Mouse (Mus musculus) cerebellum, adult 2 months (tissue): ENCODE measurements at regions not wholly inside any gene's neighbourhood (a gene's known extent, or its start where the extent isn't known, plus 50 kb on each side); places are given as distances from the start of the nearest gene placed in this dataset.

Source experiments
- DNase-seq, 2 experiments: peaks; one replicate each; pipeline ENCODE4 v3.0.0; 2021
- H3K27ac ChIP-seq: fragments of 200-500 bp; 2 replicates; pipeline ENCODE4 v1.5.1; 2012; ENCODE audit warnings: low read length, control low read depth, inconsistent platforms; ENCODE audit not compliant: insufficient read depth
- H3K27me3 ChIP-seq: fragments of 200-500 bp; 2 replicates; pipeline ENCODE4 v1.6.1; 2012; ENCODE audit warnings: inconsistent platforms, mild to moderate bottlenecking, low read length, moderate library complexity; ENCODE audit not compliant: control insufficient read depth, insufficient read depth
- H3K4me1 ChIP-seq: fragments of 200-500 bp; 2 replicates; pipeline ENCODE4 v1.6.1; 2011; ENCODE audit warnings: low read length; ENCODE audit not compliant: control insufficient read depth, insufficient read depth
- H3K4me3 ChIP-seq: fragments of 200-500 bp; replicated peaks from 2 replicates; pipeline ENCODE3; 2011; ENCODE audit warnings: mild to moderate bottlenecking, low read depth, low read length, control low read depth; ENCODE audit not compliant: insufficient read depth
- CTCF ChIP-seq: fragments of 200-500 bp; IDR thresholded peaks from 2 replicates; pipeline ENCODE4 v1.5.1; 2011; ENCODE audit warnings: low read depth, mild to moderate bottlenecking, control low read depth, low read length, moderate library complexity, borderline replicate concordance; ENCODE audit not compliant: insufficient read depth
- POLR2A ChIP-seq: fragments of 200-500 bp; IDR thresholded peaks from 2 replicates; pipeline ENCODE4 v1.6.1; 2011; ENCODE audit warnings: low read length, control low read depth, borderline replicate concordance; ENCODE audit not compliant: insufficient read depth
- WGBS: fragments of 180-500 bp; shearing (Covaris S2); methylation state at CpG from one replicate; pipeline ENCODE4 v1.1.7; 2018; 5-methylcytosine and 5-hydroxymethylcytosine counted together

- no peaks in the 10 kb centered on the region for H3K27me3 ChIP-seq
- DNase-seq = no peak
- H3K4me1 ChIP-seq = no peaks in the 10 kb centered on the region
- TF ChIP-seq POLR2A (no peak), CTCF (no peak)
- no peak overlapping the region for H3K27ac ChIP-seq
- H3K4me3 ChIP-seq = no peak overlapping the region
- WGBS = 100% methylated on average over 2 of the region's 2 CpGs
Measured at GRCm38 (mm10) chr4:152880368-152880767, 402.7 kb upstream of the Kcnab2 start.

- H3K4me3 ChIP-seq = no peak overlapping the region
- TF ChIP-seq CTCF (no peak), POLR2A (no peak)
- H3K27ac ChIP-seq = no peak overlapping the region
- H3K27me3 ChIP-seq = no peaks in the 10 kb centered on the region
- 30% methylated on average over 14 of the region's 14 CpGs for WGBS
- peak in 1 of 2 experiments; percentile 11 for DNase-seq
- H3K4me1 ChIP-seq = no peaks in the 10 kb centered on the region
Measured at GRCm38 (mm10) chr4:152878941-152879340, 401.3 kb upstream of the Kcnab2 start.

- WGBS = 58% methylated on average over 3 of the region's 3 CpGs
- TF ChIP-seq CTCF (no peak), POLR2A (no peak)
Measured at GRCm38 (mm10) chr4:152878401-152878800, 400.7 kb upstream of the Kcnab2 start.

DNA sequence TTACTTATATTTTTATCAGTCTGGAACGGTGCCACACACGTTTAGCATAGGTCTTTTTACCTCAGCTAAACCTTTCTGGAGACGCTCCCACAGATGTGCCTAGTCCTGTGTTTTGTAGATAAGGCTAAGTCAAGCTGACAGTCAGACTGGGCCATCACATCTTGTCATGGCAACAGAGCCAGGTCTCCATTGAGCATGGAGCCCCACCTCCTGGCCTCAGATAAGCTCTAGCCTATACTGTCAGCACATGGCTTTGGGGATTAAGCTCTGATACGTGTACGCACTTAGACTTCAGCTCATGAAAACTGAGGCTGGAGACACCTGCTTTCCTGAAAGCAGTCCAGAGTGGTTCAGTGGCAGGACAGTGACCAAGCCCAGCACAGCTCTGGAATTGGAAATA, 392.4 kb upstream of the Kcnab2 start:
- Histone ChIP-seq H3K4me3 (no peak overlapping the region), H3K27ac (no peak overlapping the region), H3K27me3 (no peaks in the 10 kb centered on the region), H3K4me1 (no peaks in the 10 kb centered on the region)
- TF ChIP-seq CTCF (no peak), POLR2A (no peak)
- DNase-seq = no peak
- 79% methylated on average over 5 of the region's 5 CpGs for WGBS

More at GRCm38 (mm10) chr4:152878401-152878800, 400.7 kb upstream of the Kcnab2 start:
- H3K4me1 ChIP-seq = no peaks in the 10 kb centered on the region
- H3K27ac ChIP-seq = no peak overlapping the region
- DNase-seq = no peak
- no peaks in the 10 kb centered on the region for H3K27me3 ChIP-seq
- no peak overlapping the region for H3K4me3 ChIP-seq

GRCm38 (mm10) chr4:152865894-152866293, 388.2 kb upstream of the Kcnab2 start:
- Histone ChIP-seq H3K4me3 (no peak overlapping the region), H3K4me1 (0 out of 2 replicates have a peak, but pooled peaks cover 3% of the 10 kb centered on the region), H3K27me3 (no peaks in the 10 kb centered on the region), H3K27ac (no peak overlapping the region)
- no peak for DNase-seq
- TF ChIP-seq CTCF (no peak), POLR2A (no peak)
- 76% methylated on average over 8 of the region's 8 CpGs for WGBS

- TF ChIP-seq CTCF = no peak
- TF ChIP-seq POLR2A = no peak
- no peak overlapping the region for H3K27ac ChIP-seq
- no peak for DNase-seq
- H3K4me1 ChIP-seq = 0 out of 2 replicates have a peak, but pooled peaks cover 3% of the 10 kb centered on the region
- H3K27me3 ChIP-seq = no peaks in the 10 kb centered on the region
- no peak overlapping the region for H3K4me3 ChIP-seq
- WGBS = 18% methylated on average over 11 of the region's 11 CpGs
Measured at GRCm38 (mm10) chr4:152862818-152863614, 385.3 kb upstream of the Kcnab2 start.

- TF ChIP-seq POLR2A (no peak), CTCF (no peak)
- no peak overlapping the region for H3K27ac ChIP-seq
- WGBS = 78% methylated on average over 9 of the region's 9 CpGs
- 0 out of 2 replicates have a peak, but pooled peaks cover 3% of the 10 kb centered on the region for H3K4me1 ChIP-seq
- H3K4me3 ChIP-seq = no peak overlapping the region
- H3K27me3 ChIP-seq = no peaks in the 10 kb centered on the region
- DNase-seq = no peak
Measured at GRCm38 (mm10) chr4:152859161-152859560, 381.5 kb upstream of the Kcnab2 start.

- Histone ChIP-seq H3K27ac (no peak overlapping the region), H3K27me3 (no peaks in the 10 kb centered on the region), H3K4me1 (no peaks in the 10 kb centered on the region), H3K4me3 (no peak overlapping the region)
- WGBS = 28% methylated on average over 9 of the region's 9 CpGs
- TF ChIP-seq CTCF (no peak), POLR2A (no peak)
- no peak for DNase-seq
Measured at GRCm38 (mm10) chr4:152850147-152850546, 372.5 kb upstream of the Kcnab2 start.

- H3K4me3 ChIP-seq = no peak overlapping the region
- DNase-seq = no peak
- 72% methylated on average over 8 of the region's 8 CpGs for WGBS
- H3K4me1 ChIP-seq = peaks cover 14% of the 10 kb centered on the region
- TF ChIP-seq POLR2A (no peak), CTCF (no peak)
- H3K27ac ChIP-seq = no peak overlapping the region
- H3K27me3 ChIP-seq = no peaks in the 10 kb centered on the region
Measured at GRCm38 (mm10) chr4:152836080-152836479, 358.4 kb upstream of the Kcnab2 start.
